Mouse (Mus musculus) olfactory bulb, adult 2 months (tissue): Measurements from ENCODE around the gene Ctnnd2.

Source experiments
- CTCF ChIP-seq: fragments of 200-500 bp; IDR thresholded peaks from 2 replicates; pipeline ENCODE4 v1.5.1; 2012; ENCODE audit warnings: low read depth, mild to moderate bottlenecking, low read length, moderate library complexity; ENCODE audit not compliant: insufficient read depth
- POLR2A ChIP-seq: fragments of 200-500 bp; IDR thresholded peaks from 2 replicates; pipeline ENCODE4 v1.6.1; 2012; ENCODE audit warnings: mild to moderate bottlenecking, low read depth, low read length, moderate library complexity; ENCODE audit not compliant: insufficient read depth

GRCm38 (mm10) chr15:30451921-30452320 lies 279.5 kb downstream of the Ctnnd2 start:
- no peak for TF ChIP-seq CTCF
- TF ChIP-seq POLR2A = no peak
